Mouse (Mus musculus) brown adipose tissue, adult 24 weeks (tissue): ENCODE data around the gene Zfp280c. TPM values are rescaled to one million over a fixed set of nuclear protein-coding genes. Genes with fewer than 3 reads are reported as not detected.

ENCODE experiments used
- H3K27ac ChIP-seq: fragments of 200-500 bp; replicated peaks from 2 replicates; pipeline ENCODE4 v1.5.1; 2012; ENCODE audit warnings: low read depth, mild to moderate bottlenecking, low read length
- H3K4me1 ChIP-seq: fragments of 200-500 bp; 2 replicates; pipeline ENCODE4 v1.6.1; 2012; ENCODE audit warnings: low read length, mixed read lengths; ENCODE audit not compliant: control insufficient read depth, insufficient read depth, insufficient read length
- H3K4me3 ChIP-seq: fragments of 200-500 bp; 2 replicates; pipeline ENCODE4 v1.5.1; 2012; ENCODE audit warnings: low read depth, mild to moderate bottlenecking, low read length, moderate library complexity; ENCODE audit not compliant: insufficient read depth
- polyA plus RNA-seq: library from polyadenylated mRNA; stranded (reverse); fragments of >200 nt; gene quantifications from 2 replicates; pipeline ENCODE4 v1.2.4, GENCODE M21; 2012; ENCODE audit not compliant: missing spikeins, insufficient read depth, insufficient read length

The Zfp280c gene
- 7.6 and 8.9 TPM in 2 replicates for polyA plus RNA-seq

GRCm38 (mm10) chrX:48594099-48594760 is at the start of gene Zfp280c:
TSS of gene Zfp280c (minus strand) at chrX:48594504.
- Histone ChIP-seq H3K4me1 (no peaks in the 10 kb centered on the region), H3K27ac (peak within 1 kb of the TSS; percentile 52; the same call in 1 of the 2 replicates), H3K4me3 (peak within 1 kb of the TSS; percentile 86)

GRCm38 (mm10) chrX:48637032-48637431 is 42.7 kb upstream of the Zfp280c start:
- Histone ChIP-seq H3K27ac (no peak overlapping the region), H3K4me1 (no peaks in the 10 kb centered on the region), H3K4me3 (no peak overlapping the region)

- no peaks in the 10 kb centered on the region for H3K4me1 ChIP-seq
- H3K27ac ChIP-seq: no peak overlapping the region
- H3K4me3 ChIP-seq: peak overlapping the region; percentile 94
Observed at GRCm38 (mm10) chrX:48624054-48624420, 29.7 kb upstream of the Zfp280c start.

GRCm38 (mm10) chrX:48623379-48624053 is 29.2 kb upstream of the Zfp280c start, which contains the start of gene Slc25a14:
TSS of gene Slc25a14 (plus strand) at chrX:48623413.
- Histone ChIP-seq H3K27ac (no peak within 1 kb of the TSS), H3K4me3 (peak within 1 kb of the TSS; percentile 94), H3K4me1 (no peaks in the 10 kb centered on the region)

GRCm38 (mm10) chrX:48623049-48623378 is 28.7 kb upstream of the Zfp280c start:
- Histone ChIP-seq H3K27ac (no peak overlapping the region), H3K4me1 (no peaks in the 10 kb centered on the region), H3K4me3 (peak overlapping the region; percentile 94)

GRCm38 (mm10) chrX:48604872-48605271 is 10.6 kb upstream of the Zfp280c start:
- Histone ChIP-seq H3K4me1 (no peaks in the 10 kb centered on the region), H3K4me3 (no peak overlapping the region), H3K27ac (no peak overlapping the region)

- H3K4me3 ChIP-seq: no peak overlapping the region
- H3K4me1 ChIP-seq: no peaks in the 10 kb centered on the region
Observed at GRCm38 (mm10) chrX:48596906-48597305, 2.6 kb upstream of the Zfp280c start.

GRCm38 (mm10) chrX:48596053-48596452 is 1.7 kb upstream of the Zfp280c start:
- H3K27ac ChIP-seq: no peak overlapping the region
- no peak overlapping the region for H3K4me3 ChIP-seq
- H3K4me1 ChIP-seq: no peaks in the 10 kb centered on the region

More at GRCm38 (mm10) chrX:48596906-48597305, 2.6 kb upstream of the Zfp280c start:
- no peak overlapping the region for H3K27ac ChIP-seq

- H3K27ac ChIP-seq: no peak overlapping the region
- H3K4me1 ChIP-seq: no peaks in the 10 kb centered on the region
- peak overlapping the region; percentile 86 for H3K4me3 ChIP-seq
Observed at GRCm38 (mm10) chrX:48593721-48594098, 594 bp downstream of the Zfp280c start.

- no peaks in the 10 kb centered on the region for H3K4me1 ChIP-seq
- H3K27ac ChIP-seq: no peak overlapping the region
- H3K4me3 ChIP-seq: no peak overlapping the region
Observed at GRCm38 (mm10) chrX:48583332-48583731, 11.0 kb downstream of the Zfp280c start.

GRCm38 (mm10) chrX:48532175-48532574 is 62.1 kb downstream of the Zfp280c start:
- H3K4me1 ChIP-seq: no peaks in the 10 kb centered on the region
- H3K4me3 ChIP-seq: no peak overlapping the region
- H3K27ac ChIP-seq: no peak overlapping the region

- Histone ChIP-seq H3K4me3 (no peak overlapping the region), H3K27ac (no peak overlapping the region), H3K4me1 (no peaks in the 10 kb centered on the region)
Observed at GRCm38 (mm10) chrX:48526435-48526834, 67.9 kb downstream of the Zfp280c start.

- Histone ChIP-seq H3K27ac (no peak overlapping the region), H3K4me1 (no peaks in the 10 kb centered on the region)
Observed at GRCm38 (mm10) chrX:48525866-48526265, 68.4 kb downstream of the Zfp280c start.

GRCm38 (mm10) chrX:48525332-48525731 is 69.0 kb downstream of the Zfp280c start:
- H3K4me3 ChIP-seq: no peak overlapping the region
- no peaks in the 10 kb centered on the region for H3K4me1 ChIP-seq
- no peak overlapping the region for H3K27ac ChIP-seq

More at GRCm38 (mm10) chrX:48525866-48526265, 68.4 kb downstream of the Zfp280c start:
- no peak overlapping the region for H3K4me3 ChIP-seq

- H3K4me1 ChIP-seq: no peaks in the 10 kb centered on the region
- no peak overlapping the region for H3K27ac ChIP-seq
- no peak overlapping the region for H3K4me3 ChIP-seq
Observed at GRCm38 (mm10) chrX:48523512-48523911, 70.8 kb downstream of the Zfp280c start.

GRCm38 (mm10) chrX:48521651-48522050 is 72.7 kb downstream of the Zfp280c start:
- H3K4me3 ChIP-seq: no peak overlapping the region
- no peak overlapping the region for H3K27ac ChIP-seq
- no peaks in the 10 kb centered on the region for H3K4me1 ChIP-seq
